Mouse (Mus musculus): ENCODE results near the gene Klc4.

Gene Klc4

GRCm38 (mm10) chr17:46589635-46590314, 56.0 kb downstream of the Klc4 start:
- no peak for DNase-seq (ENCODE audit: low spot score in 2 of 2)

GRCm38 (mm10) chr17:46588913-46589312, 56.9 kb downstream of the Klc4 start:
- no peak for DNase-seq (ENCODE audit: low spot score in 2 of 2)

DNA sequence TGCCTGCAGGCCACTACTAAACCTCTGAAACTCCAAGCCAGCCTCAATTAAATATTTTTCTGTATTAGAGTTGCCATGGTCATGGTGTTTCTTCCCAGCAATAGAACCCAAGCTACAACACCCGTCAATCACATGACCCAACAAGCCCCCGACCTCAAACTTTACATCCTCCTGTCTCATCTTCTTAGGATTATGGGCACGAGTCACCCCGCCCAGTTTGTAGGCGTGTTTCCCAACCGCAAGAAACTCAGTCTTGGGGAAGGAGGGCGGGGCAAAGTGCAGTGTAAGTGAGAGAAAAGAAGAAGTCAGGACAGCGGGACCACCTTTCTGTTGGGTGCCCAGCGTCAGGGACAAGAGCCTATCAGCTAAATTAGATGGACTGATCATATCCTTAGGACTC, 57.6 kb downstream of the Klc4 start:
- no peak for DNase-seq (ENCODE audit: low spot score in 2 of 2)

DNA sequence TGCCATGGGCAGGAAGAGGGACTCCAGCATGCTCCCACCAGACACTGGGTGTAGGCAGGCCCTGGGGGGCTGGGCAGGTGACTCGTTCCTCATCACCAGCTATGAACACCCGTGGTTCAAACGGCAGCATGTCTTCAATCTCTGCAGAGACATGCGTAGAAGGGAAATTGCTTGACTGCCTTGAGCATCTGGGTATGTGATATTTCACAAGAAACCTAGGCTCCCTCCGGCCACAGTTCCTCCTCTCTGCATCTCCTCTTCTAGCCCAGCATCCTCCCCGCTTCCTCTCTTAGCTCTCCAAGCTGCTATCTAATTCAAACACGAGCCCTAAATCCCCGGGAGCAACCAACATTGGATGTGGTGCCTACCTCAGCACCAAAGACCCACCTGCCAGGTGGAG, 59.5 kb downstream of the Klc4 start:
- DNase-seq (ENCODE audit: low spot score in 2 of 2) = no peak
